Mouse (Mus musculus) midbrain, embryonic 12.5 days (tissue): Measurements from ENCODE around the gene Aldh1l2. TPM values are rescaled to one million over a fixed set of nuclear protein-coding genes. Genes with fewer than 3 reads are reported as not detected.

Experiments
- ATAC-seq: fragments of 200-750 bp; cut with Nextera tagmentation; 2 replicates; pipeline ENCODE4 v1.8.0; 2017; ENCODE audit warnings: low read depth, moderate TSS enrichment, moderate library complexity; ENCODE audit not compliant: low FRiP score
- H3K27ac ChIP-seq: fragments of 300-500 bp; sonication (generic); replicated peaks from 2 replicates; pipeline ENCODE4 v1.5.1; 2016; ENCODE audit warnings: mild to moderate bottlenecking
- H3K27me3 ChIP-seq: fragments of 300-500 bp; sonication (generic); 2 replicates; pipeline ENCODE4 v1.6.1; 2016; ENCODE audit warnings: mild to moderate bottlenecking
- H3K36me3 ChIP-seq: fragments of 300-500 bp; sonication (generic); 2 replicates; pipeline ENCODE4 v1.6.1; 2016
- H3K4me1 ChIP-seq: fragments of 300-500 bp; sonication (generic); 2 replicates; pipeline ENCODE4 v1.6.1; 2016
- H3K4me2 ChIP-seq: fragments of 300-500 bp; sonication (generic); replicated peaks from 2 replicates; pipeline ENCODE4 v1.6.1; 2016; ENCODE audit warnings: mild to moderate bottlenecking, moderate library complexity
- H3K4me3 ChIP-seq: fragments of 300-500 bp; sonication (generic); 2 replicates; pipeline ENCODE4 v1.5.1; 2016; ENCODE audit warnings: mild to moderate bottlenecking
- H3K9ac ChIP-seq: fragments of 300-500 bp; sonication (generic); replicated peaks from 2 replicates; pipeline ENCODE4 v1.6.1; 2016; ENCODE audit warnings: mild to moderate bottlenecking, moderate library complexity
- H3K9me3 ChIP-seq: fragments of 300-500 bp; sonication (generic); 2 replicates; pipeline ENCODE4 v1.6.1; 2016; ENCODE audit warnings: mild to moderate bottlenecking
- WGBS: fragments of 180-500 bp; shearing (Covaris S2); methylation state at CpG from one replicate; pipeline ENCODE4 v1.1.7; 2016; 5-methylcytosine and 5-hydroxymethylcytosine counted together
- polyA plus RNA-seq: library from polyadenylated mRNA; unstranded; fragments of >200 nt; fragmentation: Nextera tagmentation; extraction: Ambion mirVana; gene quantifications from 2 replicates; pipeline ENCODE4 v1.2.1, GENCODE M21; 2016

Aldh1l2 gene
- 11.4 and 12.1 TPM in 2 replicates for polyA plus RNA-seq

DNA sequence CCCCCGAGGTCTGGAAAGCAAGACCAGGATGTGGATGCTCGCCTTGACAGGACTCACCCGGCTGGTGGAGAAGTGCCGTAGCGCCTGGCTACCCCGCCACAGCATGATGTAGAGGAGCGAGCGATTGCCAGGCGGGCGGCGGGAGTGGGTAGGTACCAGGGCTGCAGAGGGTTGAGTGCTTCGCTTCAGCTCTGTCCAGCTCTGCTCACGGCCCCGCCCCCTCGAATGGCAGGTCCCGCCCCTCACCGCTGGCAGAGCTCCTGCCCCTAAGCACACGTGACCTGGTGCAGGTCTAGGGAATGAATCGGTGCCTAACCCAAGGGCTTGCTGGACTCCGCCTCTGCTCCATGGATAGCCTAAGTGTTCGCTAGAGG is at the start of gene Aldh1l2:
TSS of gene Aldh1l2 (minus strand) at position 231 of the 374 bp plus-strand sequence.
- WGBS, result 0% methylated on average over 21 of the region's 21 CpGs
- ATAC-seq, result peak; percentile 99
- peak within 1 kb of the TSS; percentile 76 for H3K9ac ChIP-seq
- H3K27me3 ChIP-seq, result peaks cover 18% of the 10 kb centered on the region; the same call in 1 of the 2 replicates
- peak within 1 kb of the TSS; percentile 81 for H3K27ac ChIP-seq
- H3K4me1 ChIP-seq, result peaks cover 4% of the 10 kb centered on the region; the same call in 1 of the 2 replicates
- no peaks in the 10 kb centered on the region for H3K36me3 ChIP-seq
- H3K9me3 ChIP-seq, result no peaks in the 10 kb centered on the region
- peak within 1 kb of the TSS; percentile 97 for H3K4me2 ChIP-seq
- peak within 1 kb of the TSS; percentile 67 for H3K4me3 ChIP-seq

DNA sequence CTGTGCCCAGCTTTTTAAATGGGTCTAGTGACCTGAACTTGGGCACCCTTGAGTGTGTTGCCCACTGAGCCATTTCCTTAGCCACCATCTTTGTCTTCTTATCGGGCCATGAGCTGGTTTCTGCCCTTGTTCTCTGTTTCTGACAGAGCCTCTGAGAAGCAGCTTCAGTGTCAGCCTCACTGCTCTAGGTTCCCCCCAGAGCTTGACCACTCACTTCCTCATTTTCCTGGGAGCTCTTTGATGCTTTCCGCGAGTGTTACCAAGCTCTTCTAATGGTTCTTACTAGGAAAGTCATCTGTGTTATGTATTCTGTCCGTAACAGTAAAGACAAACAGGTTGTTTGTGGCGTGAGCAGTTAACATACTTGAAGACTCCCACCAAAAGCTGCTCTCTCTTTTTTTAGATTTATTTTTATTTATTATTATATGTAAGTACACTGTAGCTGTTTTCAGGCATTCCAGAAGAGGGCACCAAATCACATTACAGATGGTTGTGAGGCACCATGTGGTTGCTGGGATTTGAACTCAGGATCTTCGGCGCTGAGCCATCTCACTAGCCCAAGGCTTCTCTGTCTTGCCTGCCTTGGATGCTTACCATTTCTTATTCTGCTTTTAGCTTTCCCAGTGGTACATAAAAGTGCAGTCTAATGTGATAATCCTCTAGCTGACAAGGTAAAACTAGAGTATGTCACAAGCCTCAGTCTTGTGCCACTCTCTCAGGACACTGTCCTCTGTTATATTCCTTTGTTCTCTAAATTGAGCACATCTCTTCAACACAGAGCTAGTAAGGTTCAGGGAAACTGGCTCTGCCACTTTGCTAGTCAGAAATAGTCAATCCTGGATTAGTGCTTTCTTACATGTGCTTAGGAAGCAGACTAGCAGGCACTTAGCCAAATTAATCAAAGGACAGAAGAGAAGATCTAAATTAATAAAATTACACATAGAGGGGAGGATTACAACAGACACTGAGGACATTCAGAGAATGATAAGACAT is 31.8 kb upstream of the Aldh1l2 start:
- H3K27ac ChIP-seq, result no peak overlapping the region
- H3K27me3 ChIP-seq, result no peaks in the 10 kb centered on the region
- H3K4me1 ChIP-seq, result no peaks in the 10 kb centered on the region
- no peak overlapping the region for H3K4me2 ChIP-seq
- no peak overlapping the region for H3K9ac ChIP-seq
- WGBS, result 95% methylated on average over 7 of the region's 7 CpGs
- no peak overlapping the region for H3K4me3 ChIP-seq
- peaks cover 86% of the 10 kb centered on the region for H3K36me3 ChIP-seq
- no peak for ATAC-seq
- H3K9me3 ChIP-seq, result no peaks in the 10 kb centered on the region

GRCm38 (mm10) chr10:83563005-83563404 is 29.1 kb upstream of the Aldh1l2 start:
- Histone ChIP-seq H3K36me3 (peaks cover 89% of the 10 kb centered on the region), H3K27me3 (no peaks in the 10 kb centered on the region), H3K4me3 (no peak overlapping the region), H3K27ac (0 out of 2 replicates have a peak overlapping the region, but pooled peaks have one; percentile 39), H3K4me2 (no peak overlapping the region), H3K9ac (no peak overlapping the region), H3K9me3 (no peaks in the 10 kb centered on the region), H3K4me1 (no peaks in the 10 kb centered on the region)
- no peak for ATAC-seq

DNA sequence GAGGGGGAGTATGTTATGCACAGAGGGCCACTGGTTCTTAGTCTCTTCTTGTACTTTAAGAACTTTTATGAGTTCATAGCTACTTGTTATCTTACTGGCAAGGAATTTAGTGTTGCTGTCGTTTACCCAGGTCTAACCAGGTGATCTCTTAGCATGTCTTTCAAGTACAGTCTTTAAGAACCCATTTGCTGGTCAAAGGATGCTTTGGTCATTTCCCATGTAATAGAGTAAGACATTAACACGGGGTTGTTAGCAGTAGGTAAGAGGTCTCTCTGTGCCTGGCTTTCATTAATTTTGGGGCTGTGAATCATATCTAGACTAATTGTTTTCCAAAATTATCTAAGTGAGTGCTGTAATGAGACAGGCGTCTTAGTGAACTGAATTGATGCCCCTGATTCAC is 11.4 kb upstream of the Aldh1l2 start:
- no peaks in the 10 kb centered on the region for H3K27me3 ChIP-seq
- H3K36me3 ChIP-seq, result peaks cover 19% of the 10 kb centered on the region
- no peak overlapping the region for H3K4me3 ChIP-seq
- no peaks in the 10 kb centered on the region for H3K9me3 ChIP-seq
- H3K9ac ChIP-seq, result 0 out of 2 replicates have a peak overlapping the region, but pooled peaks have one; percentile 8
- WGBS, result 83% methylated on average over 3 of the region's 3 CpGs
- peak overlapping the region; percentile 59 for H3K4me2 ChIP-seq
- no peak for ATAC-seq
- H3K4me1 ChIP-seq, result peaks cover 19% of the 10 kb centered on the region
- H3K27ac ChIP-seq, result no peak overlapping the region

DNA sequence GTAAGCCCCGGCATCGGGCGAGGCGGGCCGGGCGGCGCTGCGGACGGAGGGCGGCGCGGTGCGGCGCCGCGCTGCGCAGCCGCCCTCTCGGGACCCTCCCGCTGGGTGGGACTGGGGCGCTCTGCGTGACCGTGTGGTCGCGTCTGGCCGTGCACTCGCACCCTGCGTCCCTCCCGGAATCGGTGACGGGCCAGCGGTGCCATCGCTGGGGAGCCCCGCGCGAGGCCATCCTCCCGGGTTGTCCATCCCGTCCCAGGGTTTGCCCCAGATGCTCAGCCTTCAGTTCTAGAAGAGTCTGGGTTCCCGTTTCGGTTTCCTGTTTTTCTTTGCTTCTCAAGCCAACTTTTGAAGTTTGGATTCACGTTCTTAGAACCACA is 10.2 kb upstream of the Aldh1l2 start:
- Histone ChIP-seq H3K27me3 (no peaks in the 10 kb centered on the region), H3K9ac (peak overlapping the region; percentile 88), H3K4me2 (peak overlapping the region; percentile 59), H3K36me3 (peaks cover 10% of the 10 kb centered on the region; the same call in 1 of the 2 replicates), H3K27ac (peak overlapping the region; percentile 88), H3K9me3 (no peaks in the 10 kb centered on the region), H3K4me3 (peak overlapping the region; percentile 91), H3K4me1 (peaks cover 19% of the 10 kb centered on the region)
- peak; percentile 93 for ATAC-seq
- under 1% methylated on average over 41 of the region's 41 CpGs for WGBS

DNA sequence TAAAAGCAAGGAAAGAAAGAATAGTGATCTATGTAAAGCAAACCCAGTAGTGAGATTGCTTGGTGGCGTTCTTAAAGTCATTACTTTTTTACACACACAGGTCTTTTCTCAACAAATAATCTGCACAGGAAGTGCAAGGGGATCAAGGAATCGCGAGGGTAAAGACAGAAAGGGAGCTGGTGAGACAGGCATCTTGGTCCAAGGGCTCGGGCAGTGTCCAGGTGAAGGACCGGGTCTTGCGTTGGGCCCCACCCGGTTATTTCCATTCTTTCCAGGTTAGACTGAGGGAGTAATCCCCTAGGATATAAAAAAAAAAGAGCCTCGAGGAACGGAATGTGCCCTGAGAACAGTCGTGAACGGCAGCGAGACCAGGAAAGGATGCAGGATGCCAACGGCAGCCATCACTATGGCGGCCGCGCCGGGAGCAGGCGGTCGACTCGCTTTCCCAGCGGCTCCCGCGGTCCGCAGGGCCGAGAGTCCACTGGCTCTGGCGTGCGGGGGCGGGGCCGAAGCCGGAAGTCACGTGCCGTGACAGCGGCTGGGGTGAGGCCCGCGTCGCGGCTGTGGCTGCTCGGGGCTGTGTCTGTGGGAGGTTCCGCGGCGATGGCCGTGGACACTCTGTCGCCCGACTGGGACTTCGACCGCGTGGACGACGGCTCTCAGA is 9.6 kb upstream of the Aldh1l2 start, which contains the start of gene Washc4:
TSS of gene Washc4 (plus strand) at position 314 of the 664 bp plus-strand sequence.
- H3K9ac ChIP-seq, result peak within 1 kb of the TSS; percentile 88
- peaks cover 19% of the 10 kb centered on the region for H3K4me1 ChIP-seq
- H3K27me3 ChIP-seq, result no peaks in the 10 kb centered on the region
- no peaks in the 10 kb centered on the region for H3K9me3 ChIP-seq
- H3K4me2 ChIP-seq, result peak within 1 kb of the TSS; percentile 59
- under 1% methylated on average over 47 of the region's 49 CpGs for WGBS
- peak within 1 kb of the TSS; percentile 91 for H3K4me3 ChIP-seq
- H3K36me3 ChIP-seq, result peaks cover 10% of the 10 kb centered on the region; the same call in 1 of the 2 replicates
- peak within 1 kb of the TSS; percentile 88 for H3K27ac ChIP-seq
- peak; percentile 99 for ATAC-seq

- 88% methylated on average over 7 of the region's 7 CpGs for WGBS
- no peak for ATAC-seq
Measured at GRCm38 (mm10) chr10:83542241-83542640, 8.3 kb upstream of the Aldh1l2 start.

GRCm38 (mm10) chr10:83540092-83540491 is 6.2 kb upstream of the Aldh1l2 start:
- Histone ChIP-seq H3K27ac (no peak overlapping the region), H3K9me3 (no peaks in the 10 kb centered on the region), H3K27me3 (peaks cover 3% of the 10 kb centered on the region; the same call in 1 of the 2 replicates), H3K4me1 (peaks cover 10% of the 10 kb centered on the region), H3K36me3 (no peaks in the 10 kb centered on the region), H3K4me2 (no peak overlapping the region), H3K4me3 (no peak overlapping the region), H3K9ac (no peak overlapping the region)
- 74% methylated on average over 3 of the region's 3 CpGs for WGBS
- ATAC-seq, result no peak

More at GRCm38 (mm10) chr10:83542241-83542640, 8.3 kb upstream of the Aldh1l2 start:
- no peaks in the 10 kb centered on the region for H3K36me3 ChIP-seq
- no peaks in the 10 kb centered on the region for H3K9me3 ChIP-seq
- no peak overlapping the region for H3K4me2 ChIP-seq
- H3K27me3 ChIP-seq, result peaks cover 3% of the 10 kb centered on the region; the same call in 1 of the 2 replicates
- no peak overlapping the region for H3K4me3 ChIP-seq
- H3K4me1 ChIP-seq, result peaks cover 19% of the 10 kb centered on the region
- H3K9ac ChIP-seq, result no peak overlapping the region
- H3K27ac ChIP-seq, result no peak overlapping the region

- Histone ChIP-seq H3K4me1 (peaks cover 3% of the 10 kb centered on the region), H3K4me3 (no peak overlapping the region)
- 76% methylated on average over 6 of the region's 6 CpGs for WGBS
Measured at GRCm38 (mm10) chr10:83539311-83539980, 5.5 kb upstream of the Aldh1l2 start.

DNA sequence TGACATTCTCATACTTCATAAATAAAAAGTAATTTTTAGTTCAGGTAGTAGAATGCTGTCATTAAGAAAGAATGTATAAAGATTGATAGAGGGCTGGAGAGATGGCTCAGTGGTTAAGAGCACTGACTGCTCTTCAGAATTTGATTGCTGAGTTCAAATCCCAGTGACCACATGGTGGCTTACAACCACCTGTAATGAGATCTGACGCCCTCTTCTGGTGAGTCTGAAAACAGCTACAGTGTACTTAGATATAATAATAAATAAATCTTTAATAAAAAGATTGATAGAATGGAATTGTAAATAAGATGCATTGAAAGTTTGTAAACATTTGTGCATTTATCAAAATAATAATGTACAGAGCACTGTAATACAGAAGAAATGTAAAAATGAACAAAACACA is 2.5 kb upstream of the Aldh1l2 start:
- no peak overlapping the region for H3K4me2 ChIP-seq
- WGBS, result 11% methylated on average over 1 of the region's 1 CpGs
- H3K9me3 ChIP-seq, result no peaks in the 10 kb centered on the region
- H3K9ac ChIP-seq, result no peak overlapping the region
- H3K27ac ChIP-seq, result no peak overlapping the region
- H3K4me3 ChIP-seq, result no peak overlapping the region
- no peaks in the 10 kb centered on the region for H3K36me3 ChIP-seq
- ATAC-seq, result no peak
- H3K27me3 ChIP-seq, result peaks cover 18% of the 10 kb centered on the region; the same call in 1 of the 2 replicates
- H3K4me1 ChIP-seq, result peaks cover 4% of the 10 kb centered on the region; the same call in 1 of the 2 replicates

More at GRCm38 (mm10) chr10:83539311-83539980, 5.5 kb upstream of the Aldh1l2 start:
- Histone ChIP-seq H3K27me3 (peaks cover 8% of the 10 kb centered on the region; the same call in 1 of the 2 replicates), H3K4me2 (no peak overlapping the region), H3K36me3 (no peaks in the 10 kb centered on the region), H3K27ac (no peak overlapping the region), H3K9ac (no peak overlapping the region), H3K9me3 (no peaks in the 10 kb centered on the region)
- no peak for ATAC-seq

GRCm38 (mm10) chr10:83533258-83533909 is 556 bp downstream of the Aldh1l2 start:
- WGBS, result 3% methylated on average over 27 of the region's 27 CpGs

More at GRCm38 (mm10) chr10:83533258-83533909, 556 bp downstream of the Aldh1l2 start:
- H3K4me2 ChIP-seq, result peak overlapping the region; percentile 97
- no peaks in the 10 kb centered on the region for H3K9me3 ChIP-seq
- no peaks in the 10 kb centered on the region for H3K36me3 ChIP-seq
- H3K27ac ChIP-seq, result peak overlapping the region; percentile 81
- H3K27me3 ChIP-seq, result peaks cover 18% of the 10 kb centered on the region; the same call in 1 of the 2 replicates
- peak overlapping the region; percentile 67 for H3K4me3 ChIP-seq
- H3K4me1 ChIP-seq, result peaks cover 4% of the 10 kb centered on the region; the same call in 1 of the 2 replicates
- peak overlapping the region; percentile 76 for H3K9ac ChIP-seq
- peak; percentile 42 for ATAC-seq
